Mouse (Mus musculus) CH12.LX (cell line): ENCODE data around the gene Ager. TPM values are rescaled to one million over a fixed set of nuclear protein-coding genes. Genes with fewer than 3 reads are reported as not detected.

Experiments
- DNase-seq: peaks from one replicate; pipeline ENCODE4 v3.0.0-alpha.2; 2013; ENCODE audit errors: extremely low read depth
- H3K27ac ChIP-seq: 2 replicates; pipeline ENCODE4 v1.5.1; 2012; ENCODE audit warnings: low read depth, mild to moderate bottlenecking, control low read depth, moderate library complexity; ENCODE audit not compliant: insufficient read depth
- H3K27me3 ChIP-seq: replicated peaks from 2 replicates; pipeline ENCODE3; 2012; ENCODE audit warnings: inconsistent platforms
- H3K36me3 ChIP-seq, 2 experiments: replicated peaks in 1 of 2; 2 replicates each; pipeline versions ENCODE3 to v1.6.1; 2012; ENCODE audit warnings: inconsistent platforms in 1 of 2, low read length in 1 of 2, mild to moderate bottlenecking in 1 of 2, mixed read lengths in 1 of 2, moderate library complexity in 1 of 2; ENCODE audit not compliant: control insufficient read depth in 1 of 2, insufficient read depth in 1 of 2
- H3K4me1 ChIP-seq, 2 experiments: 2 replicates each; pipeline ENCODE4 v1.6.1; 2012; ENCODE audit warnings: inconsistent platforms in 1 of 2, moderate library complexity in 1 of 2; ENCODE audit not compliant: insufficient read depth in 2 of 2, control insufficient read depth in 1 of 2
- H3K4me2 ChIP-seq: 2 replicates; pipeline ENCODE4 v1.6.1; 2012; ENCODE audit warnings: low read depth, mild to moderate bottlenecking, control low read depth; ENCODE audit not compliant: poor library complexity, insufficient read depth, severe bottlenecking
- H3K4me3 ChIP-seq, 3 experiments: fragments of 150-350 bp in 1 of 3; sonication (generic) in 1 of 3; replicated peaks in 1 of 3; 2 replicates each; pipeline versions ENCODE3 to v1.5.1; 2011 to 2012; ENCODE audit warnings: low read depth in 2 of 3, low read length in 2 of 3, mild to moderate bottlenecking in 2 of 3, moderate library complexity in 2 of 3, control low read depth in 1 of 3, improper control_type of control experiment in 1 of 3, inconsistent platforms in 1 of 3, mixed read lengths in 1 of 3; ENCODE audit not compliant: poor library complexity in 1 of 3
- H3K79me2 ChIP-seq: replicated peaks from 2 replicates; pipeline ENCODE4 v1.6.1; 2012; ENCODE audit warnings: mild to moderate bottlenecking, moderate library complexity; ENCODE audit not compliant: control insufficient read depth, poor library complexity, insufficient read depth, severe bottlenecking; ENCODE audit errors: extremely low read depth
- H3K9ac ChIP-seq: 2 replicates; pipeline ENCODE4 v1.6.1; 2012; ENCODE audit warnings: low read depth, mild to moderate bottlenecking, control low read depth, moderate library complexity; ENCODE audit not compliant: insufficient read depth
- H3K9me3 ChIP-seq: replicated peaks from 2 replicates; pipeline ENCODE3; 2012; ENCODE audit warnings: low read length, inconsistent platforms, mixed read lengths
- CHD1 ChIP-seq: IDR thresholded peaks from 2 replicates; pipeline ENCODE4 v1.6.1; 2012; ENCODE audit warnings: low read depth, low read length, improper control_type of control experiment, inconsistent platforms
- CTCF ChIP-seq, 2 experiments: IDR thresholded peaks in 1 of 2; conservative IDR thresholded peaks in 1 of 2; 2 replicates each; pipeline ENCODE4 v1.5.1; 2011 to 2012; ENCODE audit warnings: low read depth in 2 of 2, low read length in 2 of 2, improper control_type of control experiment in 1 of 2, inconsistent platforms in 1 of 2, mild to moderate bottlenecking in 1 of 2, moderate library complexity in 1 of 2
- EP300 ChIP-seq: IDR thresholded peaks from 2 replicates; pipeline ENCODE4 v1.6.1; 2011; ENCODE audit warnings: low read length, improper control_type of control experiment
- GABPA ChIP-seq: IDR thresholded peaks from 2 replicates; pipeline ENCODE4 v1.6.1; 2012; ENCODE audit warnings: low read depth, low read length, improper control_type of control experiment, inconsistent platforms; ENCODE audit not compliant: insufficient replicate concordance
- HCFC1 ChIP-seq: IDR thresholded peaks from 2 replicates; pipeline ENCODE4 v1.6.1; 2012; ENCODE audit warnings: low read depth, mild to moderate bottlenecking, inconsistent platforms, low read length, improper control_type of control experiment
- JUND ChIP-seq: conservative IDR thresholded peaks from 2 replicates; pipeline ENCODE4 v1.6.1; 2011; ENCODE audit warnings: low read depth, low read length, improper control_type of control experiment
- MAX ChIP-seq: IDR thresholded peaks from 2 replicates; pipeline ENCODE4 v1.6.1; 2011; ENCODE audit warnings: low read length, improper control_type of control experiment
- MXI1 ChIP-seq: IDR thresholded peaks from 2 replicates; pipeline ENCODE4 v1.6.1; 2011; ENCODE audit warnings: mild to moderate bottlenecking, low read depth, low read length, improper control_type of control experiment
- NRF1 ChIP-seq: IDR thresholded peaks from 2 replicates; pipeline ENCODE4 v1.6.1; 2014; ENCODE audit warnings: low read depth, mild to moderate bottlenecking, inconsistent platforms, low read length, improper control_type of control experiment, moderate library complexity
- POLR2A ChIP-seq: IDR thresholded peaks from 2 replicates; pipeline ENCODE4 v1.6.1; 2011; ENCODE audit warnings: low read depth, mild to moderate bottlenecking, improper control_type of control experiment, low read length
- POLR2AphosphoS2 ChIP-seq: IDR thresholded peaks from 2 replicates; pipeline ENCODE4 v1.6.1; 2011; ENCODE audit warnings: low read depth, low read length, improper control_type of control experiment
- RAD21 ChIP-seq: IDR thresholded peaks from 2 replicates; pipeline ENCODE4 v1.6.1; 2011; ENCODE audit warnings: low read depth, mild to moderate bottlenecking, low read length, improper control_type of control experiment, moderate library complexity
- SMC3 ChIP-seq: IDR thresholded peaks from 2 replicates; pipeline ENCODE4 v1.6.1; 2011; ENCODE audit warnings: low read depth, low read length, improper control_type of control experiment
- TCF12 ChIP-seq: IDR thresholded peaks from 2 replicates; pipeline ENCODE4 v1.6.1; 2014; ENCODE audit warnings: low read depth, mild to moderate bottlenecking, inconsistent platforms, low read length, improper control_type of control experiment
- USF1 ChIP-seq: IDR thresholded peaks from 2 replicates; pipeline ENCODE4 v1.6.1; 2014; ENCODE audit warnings: low read depth, mild to moderate bottlenecking, inconsistent platforms, low read length, improper control_type of control experiment
- ZC3H11A ChIP-seq: IDR thresholded peaks from 2 replicates; pipeline ENCODE4 v1.6.1; 2012; ENCODE audit warnings: low read depth, mild to moderate bottlenecking, inconsistent platforms, low read length, improper control_type of control experiment
- ZKSCAN1 ChIP-seq: IDR thresholded peaks from 2 replicates; pipeline ENCODE4 v1.6.1; 2012; ENCODE audit warnings: low read depth, inconsistent platforms, low read length, improper control_type of control experiment, borderline replicate concordance
- dilution Hi-C: fragments of 300-500 bp; cut with MboI; formaldehyde crosslinking; loops from 2 replicates; pipeline ENCODE4 v1.14.3; 2020; ENCODE audit warnings: low sequenced_read_pairs; ENCODE audit not compliant: extremely low pct_unique_long_range_greater_than_20kb, extremely low pct_ligation_motif_present
- in situ Hi-C: fragments of 300-500 bp; cut with MboI; formaldehyde crosslinking; loops from 3 replicates; pipeline ENCODE4 v1.14.3; 2019; ENCODE audit warnings: low sequenced_read_pairs, low pct_ligation_motif_present, low pct_unique_long_range_greater_than_20kb, mixed read lengths
- polyA plus RNA-seq: library from polyadenylated mRNA; unstranded; fragments of >175 nt; gene quantifications from 2 replicates; pipeline ENCODE4 v1.2.1, GENCODE M21; 2012; ENCODE audit warnings: low read depth; ENCODE audit not compliant: insufficient read length
- total RNA-seq, 2 experiments: library from RNA; depleted of rRNA; stranded (reverse); fragments of 300-350 nt in 1 of 2; fragments of >200 nt in 1 of 2; gene quantifications; 2 replicates each; pipeline ENCODE4 v1.2.3; 2012 to 2014

Gene Ager
- total and polyA plus RNA-seq, 3 experiments, result 0.55 to 3.5 (median 0.81) TPM

DNA sequence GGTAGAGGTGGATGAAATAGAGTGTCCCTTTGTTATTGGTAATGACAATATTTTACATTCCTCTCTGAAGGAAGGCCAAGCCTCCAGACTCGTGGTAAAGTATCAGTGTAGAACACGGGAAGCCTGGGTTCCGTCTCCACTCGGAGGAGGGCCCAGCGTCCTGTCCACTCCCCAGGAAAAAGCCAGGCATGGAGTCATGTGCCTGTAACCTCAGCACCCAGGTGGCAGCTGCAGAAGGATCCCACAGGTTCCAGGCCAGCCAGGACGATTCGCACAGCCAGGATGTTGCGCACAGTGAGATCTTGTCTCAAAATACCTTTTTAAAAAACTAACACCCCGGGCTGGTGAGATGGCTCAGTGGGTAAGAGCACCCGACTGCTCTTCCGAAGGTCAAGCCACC lies 34.3 kb upstream of the Ager start:
- no peak for DNase-seq
- dilution Hi-C loops (no loop called here), in situ Hi-C loops (no loop called here)
- no peaks in the 10 kb centered on the region for H3K79me2 ChIP-seq
- H3K4me1 ChIP-seq, result peaks cover 0 to 9% of the 10 kb centered on the region in 2 experiments; a peak in 2 of 4 replicates
- H3K4me2 ChIP-seq, result no peak overlapping the region
- H3K4me3 ChIP-seq, result no peak overlapping the region
- no peak overlapping the region for H3K27ac ChIP-seq
- peaks cover 49% of the 10 kb centered on the region for H3K27me3 ChIP-seq
- H3K9me3 ChIP-seq, result peaks cover 10% of the 10 kb centered on the region
- H3K36me3 ChIP-seq, result peaks cover 0 to under 1% of the 10 kb centered on the region in 2 experiments
- TF ChIP-seq SMC3 (no peak), RAD21 (no peak), MXI1 (no peak), MAX (no peak), EP300 (no peak), ZKSCAN1 (no peak), CTCF (conservative IDR thresholded peaks at IDR 0.05 in 1 of 2, IDR thresholded peaks at IDR 0.05 in 1 of 2; ENCODE audit: low read depth in 2 of 2, low read length in 2 of 2) (no peak), JUND (no peak), USF1 (no peak), GABPA (no peak), NRF1 (no peak)
- H3K9ac ChIP-seq, result no peak overlapping the region

DNA sequence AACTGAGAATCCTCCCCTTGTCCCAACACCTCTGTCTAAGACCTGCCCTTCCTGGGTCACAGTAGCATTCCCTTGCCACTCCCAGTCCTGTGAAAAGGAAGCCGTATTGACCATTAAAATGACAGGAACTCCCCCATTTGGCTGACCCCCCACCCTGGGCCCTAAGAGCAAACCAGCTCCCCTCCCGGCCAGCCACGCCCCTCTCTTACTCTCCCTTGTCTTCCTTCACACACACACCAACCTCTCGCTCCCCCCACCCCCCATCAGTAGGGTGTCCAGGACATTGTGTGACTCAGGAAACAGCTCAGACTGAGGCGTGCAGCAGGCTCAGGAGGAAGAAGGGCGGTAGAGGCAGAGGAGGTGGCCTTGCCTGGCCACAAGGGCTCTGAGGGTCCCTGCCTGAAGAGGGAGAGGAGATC lies 33.6 kb upstream of the Ager start, which contains the start of gene Notch4:
Notch4 (plus strand) TSS at position 266 of the 419 bp plus-strand sequence.
- no peaks in the 10 kb centered on the region for H3K36me3 ChIP-seq
- no peak within 1 kb of the TSS for H3K9ac ChIP-seq
- in situ Hi-C loops, result no loop called here
- no peak for DNase-seq
- peaks cover 10% of the 10 kb centered on the region for H3K9me3 ChIP-seq
- TF ChIP-seq HCFC1, result no peak
- TF ChIP-seq TCF12, result no peak
- TF ChIP-seq ZC3H11A, result no peak
- TF ChIP-seq POLR2AphosphoS2, result no peak
- TF ChIP-seq EP300, result no peak
- TF ChIP-seq CHD1, result no peak
- no peak for TF ChIP-seq ZKSCAN1
- no peak for TF ChIP-seq NRF1
- TF ChIP-seq CTCF (conservative IDR thresholded peaks at IDR 0.05 in 1 of 2, IDR thresholded peaks at IDR 0.05 in 1 of 2; ENCODE audit: low read depth in 2 of 2, low read length in 2 of 2), result no peak
- no peak for TF ChIP-seq POLR2A
- no peak within 1 kb of the TSS for H3K4me2 ChIP-seq
- H3K4me1 ChIP-seq, result peaks cover 0 to 9% of the 10 kb centered on the region in 2 experiments; a peak in 2 of 4 replicates
- H3K27me3 ChIP-seq, result peaks cover 53% of the 10 kb centered on the region
- no peak within 1 kb of the TSS for H3K27ac ChIP-seq
- dilution Hi-C loops, result no loop called here
- no peaks in the 10 kb centered on the region for H3K79me2 ChIP-seq
- H3K4me3 ChIP-seq, result no peak within 1 kb of the TSS
